Mouse (Mus musculus): ENCODE results near the gene Ppp1r15a. TPM values are rescaled to one million over a fixed set of nuclear protein-coding genes. Genes with fewer than 3 reads are reported as not detected.
"Not testable (repeated sequence)": the region's sequence is repeated elsewhere in the genome, so short reads cannot be mapped to it uniquely, and the experiment has no call there.

Gene Ppp1r15a
- polyA plus RNA-seq, 1 experiment from 2014 or later, result 17.5 TPM

- peaks cover 11% of the 10 kb centered on the region; the same call in 1 of the 2 replicates for H3K36me3 ChIP-seq (ENCODE audit: insufficient read depth)
- no peaks in the 10 kb centered on the region for H3K9me3 ChIP-seq (ENCODE audit: low read depth, low read length)
- H3K9ac ChIP-seq, result no peak overlapping the region
- no peak overlapping the region for H3K4me2 ChIP-seq
- ATAC-seq (ENCODE audit: insufficient read depth), result no peak
- peaks cover 4% of the 10 kb centered on the region; the same call in 1 of the 2 replicates for H3K4me1 ChIP-seq (ENCODE audit: insufficient read depth)
- no peak overlapping the region for H3K4me3 ChIP-seq (ENCODE audit: low read depth, low read length)
- H3K27ac ChIP-seq (ENCODE audit: low read depth), result no peak overlapping the region
- no peak for DNase-seq
- 89% methylated on average over 16 of the region's 16 CpGs for WGBS
- H3K27me3 ChIP-seq (ENCODE audit: insufficient read depth, low read length), result no peaks in the 10 kb centered on the region
- TF ChIP-seq CTCF (IDR thresholded peaks at IDR 0.05; ENCODE audit: low read depth), result no peak
Observed at GRCm38 (mm10) chr7:45518618-45519017, 7.5 kb downstream of the Ppp1r15a start.

- 67% methylated on average over 5 of the region's 5 CpGs for WGBS
Observed at GRCm38 (mm10) chr7:45516846-45517245, 9.2 kb downstream of the Ppp1r15a start.

GRCm38 (mm10) chr7:45515436-45515835, 10.6 kb downstream of the Ppp1r15a start:
- H3K9ac ChIP-seq, result peak overlapping the region; percentile 6; the same call in 1 of the 2 replicates
- H3K27me3 ChIP-seq (ENCODE audit: insufficient read depth, low read length), result no peaks in the 10 kb centered on the region
- no peak overlapping the region for H3K4me3 ChIP-seq (ENCODE audit: low read depth, low read length)
- H3K27ac ChIP-seq (ENCODE audit: low read depth), result 0 out of 2 replicates have a peak overlapping the region, but pooled peaks have one; percentile 24
- peak overlapping the region; percentile 30; the same call in 1 of the 2 replicates for H3K4me2 ChIP-seq
- no peaks in the 10 kb centered on the region for H3K36me3 ChIP-seq (ENCODE audit: insufficient read depth)
- peak; percentile 42; the same call in 1 of the 2 replicates for ATAC-seq (ENCODE audit: insufficient read depth)
- DNase-seq, result peak; percentile 54
- 29% methylated on average over 16 of the region's 16 CpGs for WGBS
- no peaks in the 10 kb centered on the region for H3K9me3 ChIP-seq (ENCODE audit: low read depth, low read length)
- H3K4me1 ChIP-seq (ENCODE audit: insufficient read depth), result peaks cover 4% of the 10 kb centered on the region; the same call in 1 of the 2 replicates
- no peak for TF ChIP-seq CTCF (IDR thresholded peaks at IDR 0.05; ENCODE audit: low read depth)

More at GRCm38 (mm10) chr7:45516846-45517245, 9.2 kb downstream of the Ppp1r15a start:
- not testable (repeated sequence) for H3K36me3 ChIP-seq (ENCODE audit: insufficient read depth); H3K27ac ChIP-seq (ENCODE audit: low read depth); H3K9me3 ChIP-seq (ENCODE audit: low read depth, low read length); ATAC-seq (ENCODE audit: insufficient read depth); H3K4me3 ChIP-seq (ENCODE audit: low read depth, low read length); H3K27me3 ChIP-seq (ENCODE audit: insufficient read depth, low read length); H3K4me1 ChIP-seq (ENCODE audit: insufficient read depth); H3K9ac ChIP-seq; H3K4me2 ChIP-seq; DNase-seq
- TF ChIP-seq CTCF (IDR thresholded peaks at IDR 0.05; ENCODE audit: low read depth), result peak; percentile 16; the same call in 1 of the 2 replicates

- Histone ChIP-seq H3K4me1 (ENCODE audit: insufficient read depth) (peaks cover 4% of the 10 kb centered on the region; the same call in 1 of the 2 replicates), H3K9ac (no peak overlapping the region), H3K9me3 (ENCODE audit: low read depth, low read length) (no peaks in the 10 kb centered on the region), H3K27ac (ENCODE audit: low read depth) (no peak overlapping the region), H3K27me3 (ENCODE audit: insufficient read depth, low read length) (no peaks in the 10 kb centered on the region), H3K4me3 (ENCODE audit: low read depth, low read length) (no peak overlapping the region), H3K4me2 (no peak overlapping the region), H3K36me3 (ENCODE audit: insufficient read depth) (no peaks in the 10 kb centered on the region)
- TF ChIP-seq CTCF (IDR thresholded peaks at IDR 0.05; ENCODE audit: low read depth), result no peak
- no peak for DNase-seq
- no peak for ATAC-seq (ENCODE audit: insufficient read depth)
- WGBS, result 82% methylated on average over 7 of the region's 7 CpGs
Observed at GRCm38 (mm10) chr7:45514411-45514810, 11.7 kb downstream of the Ppp1r15a start.

- Histone ChIP-seq H3K4me1 (ENCODE audit: insufficient read depth) (peaks cover 1% of the 10 kb centered on the region; the same call in 1 of the 2 replicates), H3K9me3 (ENCODE audit: low read depth, low read length) (no peaks in the 10 kb centered on the region), H3K27me3 (ENCODE audit: insufficient read depth, low read length) (no peaks in the 10 kb centered on the region), H3K4me2 (peak within 1 kb of the TSS; percentile 97), H3K36me3 (ENCODE audit: insufficient read depth) (peaks cover 23% of the 10 kb centered on the region), H3K9ac (peak within 1 kb of the TSS; percentile 60), H3K27ac (ENCODE audit: low read depth) (peak within 1 kb of the TSS; percentile 92), H3K4me3 (ENCODE audit: low read depth, low read length) (peak within 1 kb of the TSS; percentile 53)
- under 1% methylated on average over 44 of the region's 44 CpGs for WGBS
- TF ChIP-seq CTCF (IDR thresholded peaks at IDR 0.05; ENCODE audit: low read depth), result 0 out of 2 replicates have a peak, but pooled peaks have one; percentile 1
- peak; percentile 88 for ATAC-seq (ENCODE audit: insufficient read depth)
- peak; percentile 98 for DNase-seq
Observed at GRCm38 (mm10) chr7:45509912-45510787, 15.9 kb downstream of the Ppp1r15a start, which contains the start of gene Nucb1. Nucb1 (minus strand) TSS chr7:45510406.

- Histone ChIP-seq H3K9ac (peak overlapping the region; percentile 60), H3K4me1 (ENCODE audit: insufficient read depth) (no peaks in the 10 kb centered on the region), H3K27ac (ENCODE audit: low read depth) (peak overlapping the region; percentile 92), H3K4me2 (peak overlapping the region; percentile 97), H3K27me3 (ENCODE audit: insufficient read depth, low read length) (no peaks in the 10 kb centered on the region), H3K4me3 (ENCODE audit: low read depth, low read length) (peak overlapping the region; percentile 53), H3K9me3 (ENCODE audit: low read depth, low read length) (no peaks in the 10 kb centered on the region), H3K36me3 (ENCODE audit: insufficient read depth) (peaks cover 23% of the 10 kb centered on the region)
- TF ChIP-seq CTCF (IDR thresholded peaks at IDR 0.05; ENCODE audit: low read depth), result no peak
- DNase-seq (no peak), ATAC-seq (ENCODE audit: insufficient read depth) (peak; percentile 25)
- 27% methylated on average over 19 of the region's 19 CpGs for WGBS
Observed at GRCm38 (mm10) chr7:45509181-45509882, 16.7 kb downstream of the Ppp1r15a start.
